Mouse (Mus musculus): ENCODE measurements around the gene Plxnb2. TPM values are rescaled to one million over a fixed set of nuclear protein-coding genes. Genes with fewer than 3 reads are reported as not detected.

Gene Plxnb2
- polyA plus RNA-seq, 1 experiment = 376 TPM

DNA sequence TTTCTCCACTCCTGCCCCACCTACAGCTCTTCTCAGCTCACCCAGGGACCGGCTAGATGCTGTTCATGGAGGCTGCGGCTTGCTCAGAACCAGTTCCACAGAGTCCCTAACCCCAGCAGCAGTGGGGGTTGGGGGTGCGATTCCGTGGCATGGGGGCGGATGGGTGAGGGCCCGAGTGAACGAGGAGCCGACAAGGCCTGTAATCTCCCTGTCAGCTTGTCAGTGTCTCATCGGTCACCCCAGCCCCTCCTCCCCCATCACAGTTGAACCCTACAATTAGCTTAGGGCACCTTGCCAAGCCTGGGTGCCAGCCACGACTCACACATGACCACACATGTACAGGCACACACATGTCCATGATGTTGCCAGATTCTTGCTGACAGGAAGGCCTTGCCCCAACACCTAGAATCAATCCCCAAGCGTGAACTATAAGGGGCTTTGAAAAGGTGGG is 5.7 kb downstream of the Plxnb2 start:
- TF ChIP-seq POLR2A (IDR thresholded peaks at IDR 0.05; ENCODE audit: low read depth, low read length) = no peak
- no peak for TF ChIP-seq CTCF (IDR thresholded peaks at IDR 0.05; ENCODE audit: extremely low read depth, insufficient read length, insufficient replicate concordance, low read depth, low read length)
- no peak overlapping the region for H3K4me3 ChIP-seq (ENCODE audit: low read depth, low read length)
- WGBS = 57% methylated on average over 11 of the region's 11 CpGs
- peak overlapping the region; percentile 17; the same call in 1 of the 2 replicates for H3K27ac ChIP-seq (ENCODE audit: insufficient read depth, low read depth, low read length)
- H3K27me3 ChIP-seq (ENCODE audit: control insufficient read depth, insufficient read depth, low read length) = no peaks in the 10 kb centered on the region
- peaks cover 55% of the 10 kb centered on the region for H3K4me1 ChIP-seq (ENCODE audit: control insufficient read depth, insufficient read depth, insufficient read length, low read length)
- H3K36me3 ChIP-seq (ENCODE audit: control insufficient read depth, insufficient read depth, low read length) = no peaks in the 10 kb centered on the region

GRCm38 (mm10) chr15:89173906-89174214 is 6.7 kb downstream of the Plxnb2 start:
- H3K27me3 ChIP-seq (ENCODE audit: control insufficient read depth, insufficient read depth, low read length) = no peaks in the 10 kb centered on the region
- no peak for TF ChIP-seq CTCF (IDR thresholded peaks at IDR 0.05; ENCODE audit: extremely low read depth, insufficient read length, insufficient replicate concordance, low read depth, low read length)
- peak; percentile 20; the same call in 1 of the 2 replicates for TF ChIP-seq POLR2A (IDR thresholded peaks at IDR 0.05; ENCODE audit: low read depth, low read length)
- WGBS = 5% methylated on average over 15 of the region's 15 CpGs
- H3K36me3 ChIP-seq (ENCODE audit: control insufficient read depth, insufficient read depth, low read length) = peaks cover 5% of the 10 kb centered on the region; the same call in 1 of the 2 replicates
- peak overlapping the region; percentile 86 for H3K4me3 ChIP-seq (ENCODE audit: low read depth, low read length)
- H3K27ac ChIP-seq (ENCODE audit: insufficient read depth, low read depth, low read length) = peak overlapping the region; percentile 83
- H3K4me1 ChIP-seq (ENCODE audit: control insufficient read depth, insufficient read depth, insufficient read length, low read length) = peaks cover 64% of the 10 kb centered on the region

DNA sequence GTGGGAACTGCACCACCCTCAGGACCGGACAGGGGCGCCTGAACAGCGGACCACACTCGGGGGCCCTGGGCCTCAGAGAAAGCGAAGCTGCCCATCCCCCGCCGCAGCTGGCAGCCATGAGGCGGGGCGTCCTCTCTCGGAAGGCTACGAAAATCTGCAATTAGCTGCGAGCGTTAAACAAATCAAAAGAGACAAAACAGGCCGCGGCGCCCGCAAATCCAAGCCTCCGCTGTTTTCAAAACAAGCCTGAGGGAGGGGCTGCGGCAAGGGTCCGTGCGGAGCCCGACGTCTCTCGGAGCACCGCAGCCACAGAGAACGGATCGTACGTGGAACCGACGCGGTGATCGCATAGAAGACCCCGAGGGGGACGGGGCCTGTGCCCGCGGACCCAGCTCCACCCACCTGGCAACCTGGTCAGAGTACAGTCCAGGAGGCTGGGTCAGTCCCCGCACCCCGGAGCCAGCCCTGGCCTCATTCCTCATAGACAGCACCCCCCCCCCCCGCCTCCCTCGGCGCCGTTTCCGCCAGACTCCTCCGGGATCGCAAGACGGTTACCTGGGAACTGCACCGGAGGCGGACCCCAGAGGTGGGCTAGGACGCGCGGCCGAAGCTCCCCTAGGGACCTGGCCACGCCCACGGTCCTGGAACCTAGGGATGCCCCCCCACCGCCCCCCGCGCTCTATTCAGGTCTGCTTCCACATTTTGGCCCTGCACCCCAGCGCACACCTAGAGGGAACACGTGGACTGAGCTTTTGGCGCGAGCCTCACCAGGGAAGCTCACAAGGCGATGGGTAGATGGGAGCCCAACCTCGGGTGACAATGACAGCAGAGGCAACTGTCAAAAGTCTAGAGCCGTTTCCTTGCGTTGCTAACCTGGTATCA is 7.3 kb downstream of the Plxnb2 start:
- Histone ChIP-seq H3K27ac (ENCODE audit: insufficient read depth, low read depth, low read length) (peak overlapping the region; percentile 83), H3K27me3 (ENCODE audit: control insufficient read depth, insufficient read depth, low read length) (no peaks in the 10 kb centered on the region)

GRCm38 (mm10) chr15:89172276-89172935 is 8.2 kb downstream of the Plxnb2 start:
- Histone ChIP-seq H3K27me3 (ENCODE audit: control insufficient read depth, insufficient read depth, low read length) (no peaks in the 10 kb centered on the region), H3K27ac (ENCODE audit: insufficient read depth, low read depth, low read length) (peak overlapping the region; percentile 50), H3K4me1 (ENCODE audit: control insufficient read depth, insufficient read depth, insufficient read length, low read length) (peaks cover 54% of the 10 kb centered on the region), H3K36me3 (ENCODE audit: control insufficient read depth, insufficient read depth, low read length) (peaks cover 16% of the 10 kb centered on the region), H3K4me3 (ENCODE audit: low read depth, low read length) (peak overlapping the region; percentile 86)
- 53% methylated on average over 17 of the region's 17 CpGs for WGBS
- TF ChIP-seq POLR2A (IDR thresholded peaks at IDR 0.05; ENCODE audit: low read depth, low read length) = no peak
- TF ChIP-seq CTCF (IDR thresholded peaks at IDR 0.05; ENCODE audit: extremely low read depth, insufficient read length, insufficient replicate concordance, low read depth, low read length) = no peak

More for the DNA sequence above, 7.3 kb downstream of the Plxnb2 start:
- TF ChIP-seq CTCF (IDR thresholded peaks at IDR 0.05; ENCODE audit: extremely low read depth, insufficient read length, insufficient replicate concordance, low read depth, low read length) = no peak
- no peak for TF ChIP-seq POLR2A (IDR thresholded peaks at IDR 0.05; ENCODE audit: low read depth, low read length)
- peaks cover 61% of the 10 kb centered on the region for H3K4me1 ChIP-seq (ENCODE audit: control insufficient read depth, insufficient read depth, insufficient read length, low read length)
- H3K4me3 ChIP-seq (ENCODE audit: low read depth, low read length) = peak overlapping the region; percentile 86
- WGBS = under 1% methylated on average over 65 of the region's 65 CpGs
- peaks cover 9% of the 10 kb centered on the region for H3K36me3 ChIP-seq (ENCODE audit: control insufficient read depth, insufficient read depth, low read length)

GRCm38 (mm10) chr15:89171526-89172051 is 9.0 kb downstream of the Plxnb2 start:
- WGBS = 95% methylated on average over 5 of the region's 5 CpGs
- Histone ChIP-seq H3K27me3 (ENCODE audit: control insufficient read depth, insufficient read depth, low read length) (no peaks in the 10 kb centered on the region), H3K4me1 (ENCODE audit: control insufficient read depth, insufficient read depth, insufficient read length, low read length) (peaks cover 46% of the 10 kb centered on the region), H3K27ac (ENCODE audit: insufficient read depth, low read depth, low read length) (no peak overlapping the region), H3K4me3 (ENCODE audit: low read depth, low read length) (no peak overlapping the region), H3K36me3 (ENCODE audit: control insufficient read depth, insufficient read depth, low read length) (peaks cover 24% of the 10 kb centered on the region)
- no peak for TF ChIP-seq CTCF (IDR thresholded peaks at IDR 0.05; ENCODE audit: extremely low read depth, insufficient read length, insufficient replicate concordance, low read depth, low read length)
- TF ChIP-seq POLR2A (IDR thresholded peaks at IDR 0.05; ENCODE audit: low read depth, low read length) = no peak

DNA sequence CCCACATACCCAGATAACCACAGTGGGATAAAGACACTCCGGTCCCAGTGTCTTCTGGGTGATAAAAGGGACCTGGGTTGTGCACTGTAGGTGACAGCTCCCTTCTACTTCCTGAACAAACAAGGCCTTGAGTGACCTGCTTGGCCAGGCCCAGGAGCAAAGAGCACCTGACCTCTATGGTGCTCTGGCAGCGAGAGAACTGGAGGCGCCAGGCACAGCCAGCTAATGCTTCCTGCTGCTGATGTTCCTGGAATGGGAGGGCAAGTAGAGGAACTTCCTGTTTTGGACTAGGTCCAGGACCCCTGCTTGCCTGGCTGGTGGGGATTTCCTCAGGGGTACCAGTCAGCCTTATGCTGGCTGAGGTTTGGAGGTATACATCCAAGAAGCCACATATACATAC is 10.5 kb downstream of the Plxnb2 start:
- H3K27me3 ChIP-seq (ENCODE audit: control insufficient read depth, insufficient read depth, low read length) = no peaks in the 10 kb centered on the region
- H3K27ac ChIP-seq (ENCODE audit: insufficient read depth, low read depth, low read length) = peak overlapping the region; percentile 72
- H3K4me3 ChIP-seq (ENCODE audit: low read depth, low read length) = no peak overlapping the region
- 10% methylated on average over 3 of the region's 3 CpGs for WGBS
- TF ChIP-seq POLR2A (IDR thresholded peaks at IDR 0.05; ENCODE audit: low read depth, low read length) = no peak
- no peak for TF ChIP-seq CTCF (IDR thresholded peaks at IDR 0.05; ENCODE audit: extremely low read depth, insufficient read length, insufficient replicate concordance, low read depth, low read length)
- H3K36me3 ChIP-seq (ENCODE audit: control insufficient read depth, insufficient read depth, low read length) = peaks cover 39% of the 10 kb centered on the region
- peaks cover 32% of the 10 kb centered on the region for H3K4me1 ChIP-seq (ENCODE audit: control insufficient read depth, insufficient read depth, insufficient read length, low read length)

DNA sequence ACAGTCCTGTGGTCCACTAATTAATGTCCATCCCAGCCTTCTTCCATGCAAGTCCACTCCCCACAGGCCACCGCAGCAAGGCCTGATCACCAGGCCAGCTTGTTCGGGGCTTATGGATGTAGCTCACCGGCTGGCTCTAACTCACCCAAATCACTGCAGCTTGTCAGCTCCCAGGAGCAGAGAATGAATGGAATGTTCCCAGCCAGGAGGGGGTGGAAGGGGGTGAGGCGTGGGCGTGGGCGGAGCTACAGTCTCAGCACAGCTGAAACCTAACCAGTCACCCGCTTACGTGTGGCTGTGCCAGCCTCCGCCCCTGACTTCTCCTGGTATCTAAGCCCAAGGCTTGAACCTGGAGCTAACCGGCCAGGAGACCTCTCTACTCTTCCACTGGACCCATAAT is 11.2 kb downstream of the Plxnb2 start:
- 39% methylated on average over 10 of the region's 10 CpGs for WGBS
- Histone ChIP-seq H3K4me3 (ENCODE audit: low read depth, low read length) (no peak overlapping the region), H3K4me1 (ENCODE audit: control insufficient read depth, insufficient read depth, insufficient read length, low read length) (peaks cover 26% of the 10 kb centered on the region), H3K27me3 (ENCODE audit: control insufficient read depth, insufficient read depth, low read length) (no peaks in the 10 kb centered on the region), H3K36me3 (ENCODE audit: control insufficient read depth, insufficient read depth, low read length) (peaks cover 45% of the 10 kb centered on the region), H3K27ac (ENCODE audit: insufficient read depth, low read depth, low read length) (peak overlapping the region; percentile 62)
- no peak for TF ChIP-seq CTCF (IDR thresholded peaks at IDR 0.05; ENCODE audit: extremely low read depth, insufficient read length, insufficient replicate concordance, low read depth, low read length)
- no peak for TF ChIP-seq POLR2A (IDR thresholded peaks at IDR 0.05; ENCODE audit: low read depth, low read length)

Data from small intestine, adult 2 months (tissue).